Mouse (Mus musculus): Measurements from ENCODE around the gene Wasf2. TPM values are rescaled to one million over a fixed set of nuclear protein-coding genes. Genes with fewer than 3 reads are reported as not detected.

Wasf2 gene
- polyA plus RNA-seq, 1 experiment from 2014 or later = 42.9 TPM

DNA sequence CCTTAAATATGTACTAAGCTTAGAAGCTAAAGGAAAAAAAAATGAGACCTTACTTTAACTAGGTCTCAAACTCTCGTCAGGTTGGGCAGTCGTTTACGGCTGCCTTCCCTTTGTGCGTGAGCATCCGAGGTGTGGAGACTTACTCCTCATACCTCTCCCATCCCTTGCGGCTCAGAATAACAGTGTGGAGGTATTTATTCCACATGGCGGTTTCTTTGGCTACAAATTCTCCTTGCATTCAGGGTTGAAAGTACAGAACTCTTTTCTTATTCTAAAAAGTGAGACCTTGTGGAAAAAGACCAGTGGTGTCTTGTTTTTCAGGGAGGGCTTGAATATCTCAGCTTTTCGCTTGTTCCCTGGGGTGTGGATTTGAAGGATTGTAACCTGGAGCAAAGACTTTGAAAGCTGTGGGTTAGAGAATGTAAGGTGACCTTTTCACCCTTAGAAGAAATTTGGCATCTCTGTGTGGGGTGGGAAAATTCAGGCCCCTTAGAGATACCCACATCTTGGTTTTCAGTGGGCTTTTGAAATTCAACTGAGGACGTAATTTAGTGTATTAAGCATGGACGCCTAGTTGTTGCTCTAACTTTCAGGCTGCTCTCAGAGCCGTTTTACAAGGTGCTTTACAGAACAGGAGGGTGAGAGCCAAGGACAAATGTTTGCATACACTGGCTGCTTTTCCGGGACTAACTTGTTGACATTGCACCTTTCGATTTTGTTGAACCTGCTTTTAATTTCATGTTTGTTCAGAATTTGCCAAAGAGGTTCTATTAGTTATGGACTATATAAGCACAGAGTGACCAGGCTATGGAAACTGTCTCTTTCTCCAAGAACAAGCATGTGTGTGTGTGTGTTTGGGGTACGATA, 54.0 kb downstream of the Wasf2 start:
- H3K4me2 ChIP-seq = no peak overlapping the region
- 0 out of 2 replicates have a peak overlapping the region, but pooled peaks have one; percentile 73 for H3K27ac ChIP-seq
- H3K27me3 ChIP-seq = no peaks in the 10 kb centered on the region
- no peaks in the 10 kb centered on the region for H3K9me3 ChIP-seq (replicated peaks)
- H3K4me1 ChIP-seq = peaks cover 17% of the 10 kb centered on the region
- ATAC-seq = no peak
- no peak overlapping the region for H3K4me3 ChIP-seq
- H3K36me3 ChIP-seq (ENCODE audit: poor library complexity, severe bottlenecking) = peaks cover 48% of the 10 kb centered on the region
- H3K9ac ChIP-seq = no peak overlapping the region
- 53% methylated on average over 14 of the region's 14 CpGs for WGBS

DNA sequence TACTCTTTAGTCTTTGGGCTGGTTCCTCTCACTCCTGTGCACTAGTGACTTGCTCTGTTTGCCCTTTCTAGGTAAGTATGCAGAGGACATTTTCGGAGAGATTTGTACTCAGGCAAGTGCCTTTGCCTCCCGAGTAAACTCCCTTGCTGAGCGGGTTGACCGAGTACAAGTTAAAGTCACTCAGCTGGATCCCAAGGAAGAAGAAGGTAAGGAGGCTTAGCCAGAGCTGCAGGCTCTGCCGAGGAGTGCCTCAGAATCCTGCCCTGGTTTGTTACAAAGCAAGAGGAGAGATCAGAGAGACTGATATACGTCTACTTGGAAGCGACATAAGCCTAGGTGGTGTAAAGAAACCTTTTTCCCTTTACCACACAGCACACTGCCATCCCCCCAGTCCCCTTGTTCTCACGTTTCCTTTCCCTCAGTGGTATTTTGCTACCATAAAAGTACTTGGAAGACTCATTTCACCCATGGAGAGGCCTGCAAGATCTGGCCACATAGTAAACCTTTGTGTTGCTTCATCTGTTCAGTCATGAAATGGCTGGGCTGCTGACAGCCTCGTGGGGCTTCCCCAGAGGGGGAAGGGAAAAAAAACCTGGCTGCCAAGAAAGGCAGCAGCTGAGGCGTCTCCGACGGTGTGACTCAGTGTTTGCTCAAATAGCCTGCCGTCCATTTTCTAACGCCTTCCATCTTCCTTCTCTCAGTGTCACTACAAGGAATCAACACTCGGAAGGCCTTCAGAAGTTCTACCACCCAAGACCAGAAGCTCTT, 54.8 kb downstream of the Wasf2 start:
- peak overlapping the region; percentile 10; the same call in 1 of the 2 replicates for H3K9ac ChIP-seq
- H3K4me2 ChIP-seq = no peak overlapping the region
- H3K27ac ChIP-seq = peak overlapping the region; percentile 73
- peaks cover 49% of the 10 kb centered on the region for H3K36me3 ChIP-seq (ENCODE audit: poor library complexity, severe bottlenecking)
- 48% methylated on average over 15 of the region's 15 CpGs for WGBS
- ATAC-seq = no peak
- H3K4me1 ChIP-seq = peaks cover 17% of the 10 kb centered on the region
- H3K4me3 ChIP-seq = no peak overlapping the region
- H3K27me3 ChIP-seq = no peaks in the 10 kb centered on the region
- no peaks in the 10 kb centered on the region for H3K9me3 ChIP-seq (replicated peaks)

DNA sequence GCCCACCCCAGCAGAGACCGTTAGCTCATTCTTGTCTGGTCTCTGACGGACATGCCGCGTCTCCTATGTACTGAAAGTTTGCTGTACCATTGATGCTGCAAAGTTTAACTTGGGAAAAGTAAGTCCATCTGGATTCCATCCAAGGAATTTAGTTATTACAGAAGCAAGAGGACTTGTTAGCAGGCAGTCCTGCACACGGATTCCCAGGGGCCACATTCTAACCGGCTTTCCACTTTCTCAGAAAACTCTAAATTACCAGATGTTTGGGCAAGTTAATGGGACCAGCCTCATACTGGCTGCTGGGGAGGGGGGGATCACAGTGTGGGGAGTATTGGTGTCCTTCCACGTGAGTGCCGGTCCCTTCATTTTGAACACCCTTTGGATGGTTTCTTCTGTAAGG, 55.6 kb downstream of the Wasf2 start:
- H3K36me3 ChIP-seq (ENCODE audit: poor library complexity, severe bottlenecking) = peaks cover 57% of the 10 kb centered on the region

DNA sequence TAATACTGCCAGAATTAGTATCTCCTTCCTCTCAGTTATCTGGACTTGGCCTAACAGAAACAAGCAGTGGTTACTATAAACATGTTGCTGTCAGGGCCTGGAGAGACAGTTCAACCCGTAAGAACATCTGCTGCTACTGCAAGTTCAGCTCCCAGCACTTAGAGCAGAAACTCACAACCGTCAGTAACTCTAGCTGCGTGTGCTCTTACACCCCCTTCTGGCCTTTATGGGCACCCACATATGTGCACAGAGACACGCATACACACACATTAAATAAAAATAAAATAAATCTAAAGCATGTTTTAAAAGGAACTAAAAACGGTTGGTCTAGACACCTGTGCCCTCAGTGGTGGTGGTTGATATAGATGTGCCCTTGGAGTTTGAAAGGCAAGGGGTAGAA, 56.6 kb downstream of the Wasf2 start:
- H3K27me3 ChIP-seq = no peaks in the 10 kb centered on the region
- H3K9ac ChIP-seq = no peak overlapping the region
- peaks cover 66% of the 10 kb centered on the region for H3K36me3 ChIP-seq (ENCODE audit: poor library complexity, severe bottlenecking)
- H3K27ac ChIP-seq = no peak overlapping the region
- no peaks in the 10 kb centered on the region for H3K9me3 ChIP-seq (replicated peaks)
- ATAC-seq = no peak
- no peak overlapping the region for H3K4me3 ChIP-seq
- H3K4me1 ChIP-seq = peaks cover 17% of the 10 kb centered on the region
- 97% methylated on average over 5 of the region's 5 CpGs for WGBS
- no peak overlapping the region for H3K4me2 ChIP-seq

More for the DNA sequence above, 55.6 kb downstream of the Wasf2 start:
- Histone ChIP-seq H3K9me3 (replicated peaks) (no peaks in the 10 kb centered on the region), H3K9ac (no peak overlapping the region), H3K27ac (no peak overlapping the region), H3K4me1 (peaks cover 17% of the 10 kb centered on the region), H3K4me2 (no peak overlapping the region), H3K27me3 (no peaks in the 10 kb centered on the region), H3K4me3 (no peak overlapping the region)
- WGBS = 87% methylated on average over 8 of the region's 8 CpGs
- no peak for ATAC-seq

DNA sequence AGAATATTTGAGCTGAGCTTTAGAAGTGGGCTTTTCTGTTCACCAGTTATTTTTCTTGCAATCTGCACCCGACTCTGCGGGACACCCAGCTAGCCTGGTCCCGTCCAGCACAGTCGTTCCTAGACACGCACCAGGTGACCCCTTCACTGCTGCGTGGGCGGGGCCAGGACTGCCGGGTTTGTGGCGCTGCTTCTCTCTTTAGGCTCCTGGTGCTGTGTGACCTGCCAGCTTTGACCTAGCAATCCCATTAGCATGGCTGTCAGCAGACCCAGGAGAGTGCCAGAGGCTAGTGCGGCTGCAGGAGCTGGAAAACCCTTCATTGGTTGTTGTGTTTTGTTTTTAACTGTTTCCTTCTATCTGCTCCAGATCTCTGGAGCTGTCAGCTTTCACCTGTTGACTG, 59.1 kb downstream of the Wasf2 start:
- Histone ChIP-seq H3K36me3 (ENCODE audit: poor library complexity, severe bottlenecking) (peaks cover 88% of the 10 kb centered on the region), H3K27me3 (no peaks in the 10 kb centered on the region), H3K9me3 (replicated peaks) (no peaks in the 10 kb centered on the region), H3K4me3 (no peak overlapping the region), H3K4me1 (peaks cover 11% of the 10 kb centered on the region), H3K4me2 (no peak overlapping the region), H3K27ac (no peak overlapping the region), H3K9ac (no peak overlapping the region)
- 72% methylated on average over 10 of the region's 10 CpGs for WGBS
- ATAC-seq = no peak

DNA sequence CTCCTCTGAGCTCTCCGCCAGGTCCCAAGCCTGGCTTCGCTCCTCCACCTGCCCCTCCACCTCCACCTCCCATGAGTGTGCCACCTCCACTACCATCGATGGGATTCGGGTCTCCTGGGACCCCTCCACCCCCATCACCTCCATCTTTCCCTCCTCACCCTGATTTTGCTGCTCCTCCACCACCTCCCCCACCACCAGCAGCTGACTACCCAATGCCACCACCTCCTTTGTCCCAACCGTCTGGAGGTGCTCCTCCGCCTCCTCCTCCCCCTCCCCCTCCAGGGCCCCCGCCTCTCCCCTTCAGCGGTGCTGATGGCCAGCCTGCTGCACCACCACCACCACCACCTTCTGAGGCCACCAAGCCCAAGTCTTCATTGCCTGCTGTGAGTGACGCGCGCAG, 64.2 kb downstream of the Wasf2 start:
- Histone ChIP-seq H3K4me2 (no peak overlapping the region), H3K27ac (no peak overlapping the region), H3K36me3 (ENCODE audit: poor library complexity, severe bottlenecking) (peaks cover 72% of the 10 kb centered on the region), H3K9me3 (replicated peaks) (no peaks in the 10 kb centered on the region), H3K27me3 (no peaks in the 10 kb centered on the region), H3K4me1 (peaks cover 36% of the 10 kb centered on the region), H3K4me3 (no peak overlapping the region), H3K9ac (no peak overlapping the region)
- 83% methylated on average over 11 of the region's 11 CpGs for WGBS
- no peak for ATAC-seq

DNA sequence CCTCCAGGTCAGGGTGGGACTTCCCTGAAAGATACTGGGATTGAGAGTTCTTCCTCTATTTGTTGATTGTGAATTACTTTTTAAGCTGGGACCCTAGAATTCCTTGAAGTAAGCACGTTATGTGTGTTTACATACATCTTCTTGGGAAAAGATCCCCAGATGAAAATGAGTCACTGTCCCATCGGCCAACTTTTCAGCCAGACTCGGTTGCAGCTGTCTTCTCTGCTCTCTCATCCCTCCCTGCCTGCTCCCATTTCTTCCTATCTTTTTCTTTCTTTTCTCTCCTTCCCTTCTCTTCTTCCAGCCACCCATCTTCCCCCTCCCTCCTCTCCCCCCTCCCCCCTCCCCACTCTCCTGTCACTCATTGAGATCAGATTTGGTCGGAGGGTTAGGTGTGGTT, 64.7 kb downstream of the Wasf2 start:
- Histone ChIP-seq H3K36me3 (ENCODE audit: poor library complexity, severe bottlenecking) (peaks cover 66% of the 10 kb centered on the region), H3K9ac (no peak overlapping the region), H3K4me2 (no peak overlapping the region), H3K9me3 (replicated peaks) (no peaks in the 10 kb centered on the region), H3K27ac (no peak overlapping the region), H3K4me1 (peaks cover 40% of the 10 kb centered on the region), H3K27me3 (no peaks in the 10 kb centered on the region), H3K4me3 (no peak overlapping the region)
- WGBS = 69% methylated on average over 4 of the region's 4 CpGs
- ATAC-seq = no peak

DNA sequence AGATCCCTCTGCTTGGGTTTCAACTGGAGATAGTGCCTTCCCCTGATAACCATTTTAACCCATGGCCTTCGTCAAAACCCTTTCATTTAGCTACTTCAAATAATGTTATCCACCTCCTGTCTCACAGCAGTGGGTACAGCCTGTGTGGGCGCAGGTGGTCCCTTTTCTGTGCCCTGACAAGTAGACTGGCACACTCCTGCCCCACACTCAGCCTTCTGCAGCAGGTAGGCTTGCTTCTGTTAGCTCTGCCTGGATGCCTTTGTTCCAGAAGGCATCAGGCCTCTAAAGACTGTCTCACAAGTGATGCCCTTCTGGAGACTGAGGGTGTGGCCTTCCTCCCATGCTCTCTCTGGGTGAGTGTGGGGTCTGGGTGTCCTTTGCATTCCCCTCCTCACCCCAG, 65.8 kb downstream of the Wasf2 start:
- no peak for ATAC-seq
- peak overlapping the region; percentile 34; the same call in 1 of the 2 replicates for H3K9ac ChIP-seq
- H3K4me2 ChIP-seq = no peak overlapping the region

DNA sequence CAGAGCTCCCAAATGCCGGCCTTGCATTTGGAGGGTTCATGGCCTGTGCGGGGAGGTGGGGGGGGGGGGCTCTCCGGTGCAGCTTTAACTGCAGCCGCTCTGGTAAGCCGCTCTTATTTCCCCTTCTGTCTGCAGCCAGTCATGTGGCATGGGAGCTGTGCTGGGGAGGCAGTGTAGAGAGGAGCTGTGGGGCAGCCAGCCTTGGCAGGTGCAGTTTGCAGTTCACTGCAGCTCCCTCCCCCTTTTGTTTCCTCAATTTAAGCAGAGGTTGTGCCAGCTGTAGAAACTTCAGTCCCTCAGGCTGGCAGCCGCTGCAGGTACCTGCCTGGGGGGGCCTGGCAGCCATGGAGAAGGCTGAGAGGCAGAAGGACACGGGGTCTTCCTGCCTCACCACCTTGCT, 66.5 kb downstream of the Wasf2 start:
- peak; percentile 50 for ATAC-seq

More for the DNA sequence above, 65.8 kb downstream of the Wasf2 start:
- Histone ChIP-seq H3K4me1 (peaks cover 52% of the 10 kb centered on the region), H3K27ac (peak overlapping the region; percentile 85), H3K9me3 (replicated peaks) (no peaks in the 10 kb centered on the region), H3K4me3 (no peak overlapping the region), H3K27me3 (no peaks in the 10 kb centered on the region), H3K36me3 (ENCODE audit: poor library complexity, severe bottlenecking) (peaks cover 55% of the 10 kb centered on the region)
- 92% methylated on average over 2 of the region's 2 CpGs for WGBS

DNA sequence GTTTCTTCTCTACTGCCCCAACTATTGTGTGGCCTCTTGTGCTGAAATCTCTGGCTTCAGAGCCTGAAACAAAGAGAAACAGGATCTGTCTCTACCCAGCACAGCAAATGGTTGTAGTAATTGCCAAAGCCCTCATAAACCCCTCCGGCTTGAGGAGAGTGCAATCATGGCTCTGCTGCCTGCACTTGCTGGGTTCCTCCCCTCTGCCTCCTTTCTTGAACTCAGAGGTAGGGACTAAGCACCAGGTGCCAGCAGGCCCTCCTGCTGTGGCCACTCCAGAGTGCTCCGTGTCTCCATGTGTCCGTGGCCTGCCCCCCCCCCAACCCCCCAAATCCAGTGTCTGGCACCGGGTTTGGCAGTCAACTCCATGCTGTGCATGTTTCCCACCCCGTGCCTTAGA, 67.0 kb downstream of the Wasf2 start:
- H3K27ac ChIP-seq = peak overlapping the region; percentile 85
- WGBS = 7% methylated on average over 5 of the region's 5 CpGs
- peaks cover 55% of the 10 kb centered on the region for H3K4me1 ChIP-seq
- ATAC-seq = peak; percentile 17; the same call in 1 of the 2 replicates
- peak overlapping the region; percentile 39 for H3K9ac ChIP-seq
- peaks cover 44% of the 10 kb centered on the region for H3K36me3 ChIP-seq (ENCODE audit: poor library complexity, severe bottlenecking)
- H3K4me3 ChIP-seq = no peak overlapping the region
- H3K4me2 ChIP-seq = 0 out of 2 replicates have a peak overlapping the region, but pooled peaks have one; percentile 2
- no peaks in the 10 kb centered on the region for H3K27me3 ChIP-seq
- no peaks in the 10 kb centered on the region for H3K9me3 ChIP-seq (replicated peaks)

More for the DNA sequence above, 66.5 kb downstream of the Wasf2 start:
- H3K4me2 ChIP-seq = no peak overlapping the region
- peaks cover 48% of the 10 kb centered on the region for H3K36me3 ChIP-seq (ENCODE audit: poor library complexity, severe bottlenecking)
- H3K4me1 ChIP-seq = peaks cover 55% of the 10 kb centered on the region
- no peaks in the 10 kb centered on the region for H3K9me3 ChIP-seq (replicated peaks)
- WGBS = 11% methylated on average over 7 of the region's 7 CpGs
- H3K9ac ChIP-seq = peak overlapping the region; percentile 39
- no peak overlapping the region for H3K4me3 ChIP-seq
- H3K27ac ChIP-seq = peak overlapping the region; percentile 85
- no peaks in the 10 kb centered on the region for H3K27me3 ChIP-seq

DNA sequence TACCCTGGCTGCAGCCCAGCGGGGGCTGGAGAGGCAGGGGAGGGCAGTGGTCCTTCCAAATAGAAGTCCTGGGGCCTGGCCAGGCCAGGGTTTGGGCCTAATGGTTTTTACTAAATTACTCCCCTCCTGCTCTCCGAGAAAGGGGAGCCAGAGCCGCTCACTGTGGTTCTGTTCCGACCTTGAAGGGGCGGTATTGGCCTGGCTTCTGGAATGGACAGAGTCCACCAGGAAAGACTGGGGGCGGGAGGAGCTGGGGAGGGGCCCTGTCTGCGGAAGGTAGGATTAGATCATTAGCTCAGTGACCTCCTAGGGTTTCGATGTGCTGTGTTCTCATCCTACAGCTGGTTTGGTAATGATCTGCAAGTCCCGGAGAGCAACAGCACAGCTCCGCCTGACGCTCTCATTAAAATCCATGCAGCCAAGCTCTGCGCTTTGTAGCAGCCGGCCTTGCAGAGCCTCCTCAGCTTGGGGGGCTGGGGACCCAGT, 67.5 kb downstream of the Wasf2 start:
- Histone ChIP-seq H3K4me2 (0 out of 2 replicates have a peak overlapping the region, but pooled peaks have one; percentile 12), H3K9me3 (replicated peaks) (no peaks in the 10 kb centered on the region), H3K9ac (peak overlapping the region; percentile 47; the same call in 1 of the 2 replicates), H3K36me3 (ENCODE audit: poor library complexity, severe bottlenecking) (peaks cover 39% of the 10 kb centered on the region), H3K4me3 (no peak overlapping the region), H3K27me3 (no peaks in the 10 kb centered on the region), H3K4me1 (peaks cover 55% of the 10 kb centered on the region), H3K27ac (peak overlapping the region; percentile 85)
- ATAC-seq = peak; percentile 33; the same call in 1 of the 2 replicates
- 7% methylated on average over 13 of the region's 13 CpGs for WGBS
